Mouse (Mus musculus) fat pad, adult 2 months (tissue): ENCODE results near the gene Trpm4.

Experiments used
- DNase-seq: peaks from one replicate; pipeline ENCODE4 v3.0.0-alpha.2; 2011; ENCODE audit warnings: low read depth, low spot score; ENCODE audit errors: extremely low read depth

The Trpm4 gene

DNA sequence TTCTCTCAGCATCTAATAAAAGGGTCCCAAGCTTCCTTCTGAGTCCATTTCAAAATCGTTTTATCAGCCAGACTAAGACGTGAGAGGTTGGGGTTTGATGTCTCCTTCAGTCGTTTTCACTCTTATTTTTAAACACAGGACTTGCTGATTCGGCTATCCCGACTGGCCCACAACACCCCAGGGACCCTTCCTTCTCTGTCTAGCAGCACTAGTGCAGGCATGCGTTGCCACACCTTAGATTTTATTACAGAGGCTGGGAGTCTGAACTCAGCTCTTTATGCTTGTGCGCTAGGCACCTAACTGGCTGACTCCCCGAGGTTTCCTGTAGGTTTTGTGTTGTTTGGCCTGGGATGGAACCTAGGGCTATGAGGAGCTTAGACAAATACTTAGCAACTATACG lies 20.1 kb downstream of the Trpm4 start:
- DNase-seq = no peak

DNA sequence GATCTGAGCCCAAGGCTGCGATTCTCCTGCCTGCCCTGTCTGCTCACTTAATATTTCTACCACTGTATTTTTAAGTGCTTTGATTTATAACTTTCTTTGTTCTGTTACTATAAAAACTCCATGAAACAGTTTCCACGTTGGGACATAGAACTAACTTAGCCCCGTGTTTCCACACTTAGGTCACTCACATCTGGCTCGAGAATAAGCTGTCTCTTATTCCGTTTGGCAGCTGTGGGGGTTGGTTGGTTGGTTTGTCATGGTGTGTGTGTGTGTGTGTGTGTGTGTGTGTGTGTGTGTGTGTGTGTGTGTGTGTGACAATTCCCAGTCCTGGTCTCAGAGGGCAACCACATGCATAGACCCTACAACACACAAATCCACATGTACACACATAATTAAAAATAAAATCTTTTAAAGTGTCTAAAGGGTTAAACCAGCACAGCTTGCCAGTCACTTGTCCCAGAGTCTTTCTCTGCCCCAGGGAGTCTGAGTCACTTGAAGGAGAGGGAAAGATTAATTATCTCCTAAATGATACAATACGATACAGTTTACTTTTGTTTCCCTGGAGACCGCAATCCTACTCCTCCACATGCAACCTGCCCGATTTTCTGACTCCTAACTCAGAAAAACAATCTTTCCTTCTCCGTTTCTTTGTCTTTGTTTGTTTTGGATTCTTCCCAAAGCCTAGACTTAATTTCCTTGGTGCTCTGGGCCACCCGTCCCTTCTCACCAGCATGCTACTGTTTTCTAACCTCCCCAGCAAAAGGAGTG lies 20.7 kb downstream of the Trpm4 start:
- no peak for DNase-seq

DNA sequence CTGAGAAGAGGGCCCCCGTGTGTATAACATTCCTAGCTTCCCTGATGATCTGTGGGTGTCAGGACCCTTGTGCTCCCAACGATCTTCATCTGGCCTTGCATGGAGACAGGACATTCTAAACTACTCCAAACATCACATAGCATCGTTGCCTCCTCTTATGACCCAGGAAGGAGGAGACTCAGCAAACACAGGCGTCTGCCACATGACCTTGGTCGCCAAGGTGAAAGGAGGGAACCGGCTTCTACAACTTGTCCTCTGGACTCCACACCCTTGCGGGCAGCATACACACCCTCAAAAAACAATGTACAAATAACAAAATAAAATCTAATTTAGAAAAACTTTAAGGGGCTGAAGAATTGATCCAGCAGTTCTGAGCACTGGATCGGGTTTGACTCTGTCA lies 21.6 kb downstream of the Trpm4 start:
- no peak for DNase-seq

DNA sequence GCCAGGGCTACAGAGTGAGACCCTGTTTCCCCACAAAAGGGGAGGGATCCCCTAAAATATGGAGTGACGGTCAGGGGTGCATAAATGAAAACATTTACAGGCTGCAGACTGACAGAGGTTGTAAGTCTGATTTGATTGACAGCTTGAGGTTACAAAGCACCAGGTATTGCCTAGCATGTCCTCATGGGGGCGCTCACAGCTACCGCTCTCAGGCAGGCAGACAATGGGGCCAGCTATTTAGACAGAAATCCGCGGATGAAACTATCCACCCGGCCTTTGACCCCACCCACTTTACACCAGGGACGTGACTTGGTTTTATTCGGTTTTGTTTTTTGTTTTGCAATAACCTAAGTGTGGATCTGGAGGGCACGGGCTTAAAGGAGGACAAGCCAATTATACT lies 24.1 kb downstream of the Trpm4 start:
- no peak for DNase-seq

DNA sequence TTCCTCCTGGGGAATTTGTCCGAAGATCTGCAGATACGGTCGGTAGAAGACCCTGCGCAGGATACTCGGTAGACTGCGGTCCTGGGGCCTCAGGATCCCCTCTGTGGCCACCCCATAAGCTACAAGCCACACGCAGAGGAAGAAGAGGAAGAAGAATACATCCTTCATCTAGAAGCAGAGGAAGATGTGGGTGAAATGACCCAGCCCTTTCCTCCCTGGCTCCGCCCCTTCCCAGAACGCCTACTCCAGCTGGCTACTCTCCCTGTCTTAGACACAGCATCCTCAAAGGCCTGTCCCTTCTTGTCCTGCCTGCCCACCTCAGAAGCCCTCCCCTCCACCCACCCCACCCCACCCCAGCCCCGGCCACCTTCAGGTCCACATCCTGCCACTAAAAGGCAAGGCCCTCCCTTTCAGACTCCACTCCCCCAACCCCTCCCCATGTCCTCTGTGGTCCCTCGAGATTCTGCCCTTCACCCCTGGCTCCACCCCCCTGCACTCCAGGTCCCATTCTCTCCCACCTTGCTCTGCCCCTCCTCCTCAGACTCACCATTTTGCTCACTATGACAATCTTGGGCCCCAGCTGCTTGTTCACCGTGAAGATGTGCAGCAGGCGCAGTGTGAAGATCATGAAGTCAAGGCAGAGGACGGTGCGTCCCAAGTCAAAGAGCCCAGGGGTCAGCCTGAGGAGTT lies 24.9 kb downstream of the Trpm4 start:
- DNase-seq = no peak

DNA sequence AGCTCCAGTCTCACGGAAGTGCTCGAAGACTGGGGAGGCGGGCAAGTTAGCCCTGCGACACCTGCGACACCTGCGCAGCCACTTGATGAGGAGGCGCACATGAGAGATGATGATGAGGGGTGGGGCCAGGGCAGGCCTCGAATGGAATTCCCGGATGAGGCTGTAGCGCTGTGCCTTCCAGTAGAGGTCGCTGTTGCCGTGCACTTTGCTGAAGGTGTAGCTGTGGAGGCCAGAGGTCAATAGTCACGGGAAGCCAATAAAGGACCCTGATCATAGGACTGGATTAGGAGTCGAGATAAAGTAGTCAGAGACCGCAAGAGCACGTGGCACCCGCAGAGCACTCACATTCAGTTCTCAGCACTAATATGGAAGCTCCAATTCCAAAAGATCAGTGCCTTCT lies 28.3 kb downstream of the Trpm4 start:
- no peak for DNase-seq

DNA sequence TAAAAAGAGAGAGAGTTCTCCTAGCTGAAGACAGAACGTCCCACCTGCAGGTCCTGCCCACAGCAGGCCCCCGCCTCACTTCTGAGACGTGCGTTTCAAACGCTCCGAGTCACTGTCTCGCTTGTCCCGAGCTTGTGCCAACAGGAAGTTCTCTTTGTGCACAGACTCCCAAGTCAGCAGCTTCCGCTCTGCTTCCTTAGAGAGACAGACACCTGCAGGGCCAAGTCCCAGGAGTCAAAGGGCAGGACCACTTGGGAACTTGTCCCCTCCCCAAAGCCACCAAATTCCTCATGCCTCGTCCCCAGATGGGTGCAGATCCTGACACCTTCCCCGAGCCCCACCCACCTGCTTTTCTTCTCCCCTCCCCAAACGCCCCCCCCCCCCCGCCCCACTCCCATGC lies 28.7 kb downstream of the Trpm4 start:
- no peak for DNase-seq

DNA sequence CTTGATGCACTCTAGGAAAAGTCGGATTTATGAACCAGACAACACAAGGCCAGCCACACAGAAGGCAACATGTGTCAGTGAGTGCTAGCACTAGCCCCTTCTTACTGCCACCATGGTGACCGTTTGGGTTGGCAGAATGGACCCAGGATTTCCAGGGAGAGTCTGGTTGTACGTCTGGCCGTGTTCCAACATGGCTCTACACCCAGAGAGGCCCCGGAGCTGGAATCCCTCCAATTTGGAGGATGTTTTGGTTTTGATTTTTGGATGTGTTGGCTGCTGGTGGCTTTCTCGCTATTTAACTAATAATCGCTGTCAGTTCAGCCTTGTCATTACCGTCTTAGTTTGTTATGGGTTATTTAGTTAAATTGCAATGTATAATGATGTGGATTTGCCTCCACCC lies 31.0 kb downstream of the Trpm4 start:
- no peak for DNase-seq

DNA sequence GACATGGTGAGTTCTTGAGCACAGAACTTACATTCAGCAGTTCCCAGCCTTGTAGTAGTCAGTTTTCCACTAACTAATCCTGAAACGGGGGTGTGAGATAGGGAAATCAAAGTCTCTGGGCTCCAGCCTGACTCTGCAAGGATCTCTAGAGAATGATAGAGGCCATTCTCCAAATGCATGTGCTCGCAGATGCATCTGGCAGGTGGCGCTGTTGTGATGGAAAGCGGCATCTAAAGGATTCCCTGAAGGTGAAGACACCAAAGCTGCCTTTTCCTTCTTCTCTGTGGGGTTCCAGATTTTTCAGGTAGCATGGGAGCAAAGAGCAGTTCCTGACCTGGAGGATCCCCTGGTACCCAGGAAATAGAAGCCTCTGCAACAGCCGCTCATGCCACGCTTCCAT lies 33.3 kb downstream of the Trpm4 start:
- DNase-seq = no peak

DNA sequence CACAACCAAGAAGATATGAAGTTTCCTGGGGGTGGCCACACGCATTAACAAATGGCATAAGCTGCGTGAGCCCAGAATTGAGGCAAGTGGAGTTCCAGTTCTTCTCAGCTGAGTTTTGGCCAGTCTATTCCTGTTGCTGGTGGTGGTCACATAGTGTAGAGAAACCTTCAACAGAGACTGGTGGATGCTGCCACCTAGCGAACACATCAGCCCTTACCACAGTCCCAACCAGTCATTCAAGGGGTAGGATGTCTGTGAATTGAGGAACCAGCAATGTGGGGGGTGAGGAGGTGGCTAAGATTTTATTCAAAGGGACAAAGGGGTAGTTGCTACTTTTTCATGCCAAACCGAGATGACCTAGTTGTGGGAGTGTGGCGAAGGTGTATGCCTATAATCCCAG lies 33.8 kb downstream of the Trpm4 start:
- DNase-seq = no peak

DNA sequence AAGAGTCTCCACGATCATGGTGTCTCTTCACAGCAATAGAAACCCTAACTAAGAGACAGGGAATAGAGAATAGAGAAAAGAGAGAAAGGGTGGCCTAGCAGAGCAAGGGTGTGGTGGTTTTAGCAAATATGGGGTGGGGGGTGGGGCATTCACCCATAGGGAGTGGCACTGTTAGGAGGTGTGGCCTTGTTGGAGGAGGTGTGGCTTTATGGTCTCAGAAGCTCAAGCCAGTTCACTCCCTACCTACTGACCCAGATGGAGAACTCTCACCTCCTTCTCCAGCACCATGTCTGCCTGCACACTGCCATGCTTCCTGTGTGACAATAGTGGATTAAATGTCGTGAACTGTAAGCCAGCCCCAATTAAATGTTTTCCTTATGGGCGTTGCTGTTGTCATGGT lies 36.0 kb downstream of the Trpm4 start:
- DNase-seq = no peak

DNA sequence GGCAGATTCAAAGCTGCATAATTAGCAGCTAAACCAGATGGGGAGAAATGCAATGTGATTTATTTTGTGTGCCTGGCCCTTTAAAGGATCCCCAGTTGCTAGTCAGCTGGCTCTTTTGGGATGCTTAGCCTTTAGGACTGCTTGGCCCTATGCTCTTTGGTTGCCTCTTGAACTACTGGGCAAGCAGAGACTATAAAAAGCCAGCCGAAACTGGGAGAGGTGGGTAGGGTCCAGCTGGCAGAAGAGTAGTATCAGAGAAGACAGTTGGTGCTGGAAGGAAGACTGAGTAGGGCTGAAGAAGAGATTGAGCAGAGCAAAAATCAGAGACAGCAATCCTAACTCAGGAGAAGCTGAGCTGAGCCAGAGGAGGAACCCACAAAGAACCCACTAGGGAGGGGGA lies 37.0 kb downstream of the Trpm4 start:
- no peak for DNase-seq

DNA sequence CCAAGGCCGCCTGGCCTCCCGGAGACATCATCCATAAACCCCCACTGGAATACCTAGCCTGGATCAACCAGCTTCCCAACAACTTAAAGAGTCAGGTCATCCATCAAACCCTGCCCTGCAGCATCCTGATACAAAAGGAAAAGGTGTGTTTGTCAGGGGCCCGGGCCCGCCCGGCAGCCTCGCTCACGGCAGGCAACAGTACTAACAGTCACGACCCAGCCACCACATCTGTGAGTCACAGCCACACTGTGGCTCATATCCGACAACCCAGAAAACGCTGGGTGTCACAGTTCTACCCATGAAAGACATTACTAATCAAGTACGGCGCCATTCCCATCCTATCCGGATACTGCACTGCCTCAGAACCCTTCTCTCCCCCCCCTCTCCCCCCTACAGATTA lies 47.1 kb downstream of the Trpm4 start:
- no peak for DNase-seq

DNA sequence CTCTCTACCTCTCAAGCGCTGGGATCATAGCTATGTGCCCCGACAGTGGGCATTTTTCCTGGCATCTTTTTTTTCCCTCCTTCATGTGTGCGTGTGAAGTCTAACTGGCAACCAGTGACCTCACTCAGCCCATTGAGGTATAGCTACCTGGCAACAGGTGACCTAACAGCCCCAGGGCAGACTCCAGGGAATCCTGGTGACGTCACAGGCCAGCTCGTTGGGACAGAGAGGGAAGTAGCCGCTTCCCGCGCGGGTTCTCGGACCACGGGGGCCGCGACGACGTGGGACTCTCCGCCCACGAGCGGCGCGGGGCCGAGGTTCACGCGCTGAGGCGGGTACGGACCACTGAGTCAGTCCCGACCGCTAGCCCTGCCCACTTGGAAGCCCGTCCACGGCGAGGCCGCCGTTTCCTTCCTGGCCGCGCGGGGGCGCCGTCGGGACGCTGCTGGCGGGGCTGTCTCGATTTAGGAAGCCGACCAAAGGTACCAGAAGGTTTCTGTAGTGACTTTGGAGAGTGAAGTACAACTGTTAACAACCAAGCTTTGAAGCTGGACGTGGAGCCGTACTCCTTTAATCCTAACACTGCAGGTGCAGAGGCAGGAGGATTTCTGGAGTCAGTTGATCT lies 56.3 kb downstream of the Trpm4 start, which contains the start of gene Slc6a21:
Gene Slc6a21 (plus strand): TSS at position 378 of the 625 bp plus-strand sequence.
- no peak for DNase-seq

DNA sequence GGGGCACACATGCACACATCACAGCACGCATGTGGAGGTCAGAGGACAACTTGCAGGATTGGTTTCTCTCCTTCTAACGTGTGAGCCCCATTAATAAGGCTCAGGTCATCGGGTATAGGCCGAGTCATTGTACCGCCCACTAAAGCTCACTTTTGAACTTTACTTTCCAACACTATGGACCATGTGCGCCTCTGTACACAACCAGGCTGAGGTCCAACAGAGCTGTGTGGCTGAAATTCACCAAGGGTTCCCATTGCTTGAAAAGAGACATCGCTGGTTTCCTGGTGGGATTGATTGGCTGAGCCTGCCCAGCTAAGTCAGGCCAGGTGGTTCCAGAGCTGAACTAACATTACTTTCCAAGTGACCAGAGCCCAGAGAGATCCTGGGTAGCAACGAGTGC lies 59.9 kb downstream of the Trpm4 start:
- DNase-seq = no peak

DNA sequence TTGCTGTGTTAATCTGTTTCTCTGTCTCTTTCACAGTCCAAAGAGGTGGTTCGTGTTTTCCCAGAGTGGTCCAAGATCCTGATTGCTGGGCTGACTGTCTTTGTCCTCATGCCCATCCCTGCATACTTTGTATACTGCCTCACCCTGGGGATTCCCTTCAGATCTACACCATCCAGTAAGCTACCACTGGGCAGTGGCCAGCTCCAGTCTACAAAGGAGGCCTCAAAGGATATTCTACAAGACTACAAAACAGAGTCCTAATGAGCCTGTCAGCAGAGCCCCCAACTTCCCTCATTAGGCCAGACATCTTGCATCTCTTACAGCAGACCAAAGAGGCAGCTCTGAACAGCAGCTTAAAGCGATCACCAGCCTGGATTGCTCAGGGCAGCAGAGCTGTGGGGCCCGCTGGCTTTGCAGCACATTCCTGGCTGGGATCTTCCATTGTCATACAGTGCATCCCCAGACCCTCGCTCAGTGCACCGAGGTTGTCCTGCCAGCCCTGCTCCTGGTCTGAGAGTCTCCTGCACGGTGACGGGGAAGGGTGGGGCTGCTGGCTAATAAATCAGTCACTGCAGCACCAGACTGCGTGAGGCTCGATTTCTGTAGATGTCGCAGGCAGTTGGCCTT lies 60.7 kb downstream of the Trpm4 start:
- DNase-seq = no peak

DNA sequence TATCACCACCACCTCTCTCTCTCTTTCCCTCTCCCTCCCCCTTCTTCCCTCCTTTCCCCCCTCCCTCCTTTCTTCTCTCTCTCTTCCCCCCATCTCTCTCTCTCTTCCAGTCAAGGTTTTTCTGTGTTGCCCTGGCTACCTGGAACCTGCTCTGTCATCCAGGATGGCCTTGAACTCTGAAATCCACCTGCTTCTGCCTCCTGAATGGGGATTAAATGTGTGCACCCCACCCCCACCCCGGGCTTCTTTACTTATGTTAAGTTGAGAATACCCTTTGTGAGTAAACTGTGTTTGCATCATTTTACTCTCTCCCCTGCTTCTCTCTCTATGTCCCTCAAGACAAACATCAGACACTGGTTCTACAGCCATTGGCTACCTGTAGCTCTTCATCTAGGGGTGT lies 68.1 kb downstream of the Trpm4 start:
- no peak for DNase-seq

DNA sequence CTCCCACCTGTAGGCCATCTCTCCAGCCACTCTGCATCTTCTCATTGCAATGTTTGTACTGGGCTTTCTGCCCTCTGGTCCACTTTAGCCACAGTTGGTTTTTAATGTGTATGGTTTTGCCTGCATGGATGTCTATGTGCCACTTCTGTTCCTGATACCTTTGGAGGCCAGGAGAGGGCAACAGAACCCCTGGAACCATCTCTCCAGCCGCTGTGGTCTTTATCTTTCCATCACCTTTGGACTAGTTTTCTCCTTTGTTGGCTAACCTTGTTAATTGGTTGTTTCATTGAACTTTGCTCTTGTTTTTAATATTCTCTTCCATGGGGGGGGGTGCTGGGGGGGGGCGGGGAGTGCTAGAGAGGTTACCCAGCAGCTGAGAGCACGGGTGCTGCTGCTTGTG lies 69.2 kb downstream of the Trpm4 start:
- DNase-seq = no peak

DNA sequence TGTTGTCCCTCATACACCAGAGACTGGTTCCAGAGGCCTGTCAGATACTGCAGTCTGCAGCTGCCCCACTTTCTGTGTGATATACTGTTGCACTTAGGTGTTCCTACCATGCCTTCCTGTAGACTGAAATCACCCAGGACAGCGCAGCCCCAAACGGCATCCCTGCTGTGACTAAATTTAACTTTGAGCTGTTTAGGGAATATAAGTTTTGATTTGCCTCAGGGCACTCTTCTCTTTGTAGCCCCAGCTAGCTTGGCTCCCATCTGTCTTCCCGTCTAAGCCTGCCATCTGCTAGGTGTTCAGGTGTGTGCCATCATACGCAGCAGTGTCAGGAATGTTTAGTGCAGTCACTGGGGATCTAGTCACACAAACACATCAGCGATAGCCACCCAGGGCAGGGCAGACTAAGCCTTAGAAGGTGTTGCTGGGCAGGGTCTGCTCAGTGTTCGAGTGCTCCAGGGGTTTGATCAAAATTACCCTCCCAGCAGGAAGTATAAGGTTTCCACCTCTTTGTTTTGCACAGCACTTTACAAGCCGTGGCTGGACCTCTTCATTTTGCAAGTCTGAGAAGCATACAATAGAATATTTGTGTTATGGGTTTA lies 70.5 kb downstream of the Trpm4 start:
- DNase-seq = no peak

DNA sequence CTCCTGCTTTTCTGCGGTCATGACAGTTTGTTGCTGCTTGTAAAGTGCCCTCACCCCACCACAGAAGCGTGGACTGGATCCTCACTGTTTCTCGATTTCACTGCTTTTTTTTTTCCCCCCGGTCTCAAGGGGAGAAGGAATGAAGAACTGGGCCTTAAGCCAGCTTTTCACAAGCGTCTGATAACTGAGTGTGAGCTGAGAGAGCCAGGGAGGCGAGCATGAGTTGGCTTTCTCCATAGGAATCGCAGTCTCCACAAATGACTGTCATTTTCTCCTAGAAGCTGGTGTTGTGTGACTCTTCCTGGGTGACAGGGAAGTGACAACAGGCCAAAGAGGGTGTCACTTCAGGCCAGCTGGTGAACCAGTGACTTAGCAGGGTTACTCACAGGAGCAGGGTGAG lies 71.3 kb downstream of the Trpm4 start:
- DNase-seq = no peak

DNA sequence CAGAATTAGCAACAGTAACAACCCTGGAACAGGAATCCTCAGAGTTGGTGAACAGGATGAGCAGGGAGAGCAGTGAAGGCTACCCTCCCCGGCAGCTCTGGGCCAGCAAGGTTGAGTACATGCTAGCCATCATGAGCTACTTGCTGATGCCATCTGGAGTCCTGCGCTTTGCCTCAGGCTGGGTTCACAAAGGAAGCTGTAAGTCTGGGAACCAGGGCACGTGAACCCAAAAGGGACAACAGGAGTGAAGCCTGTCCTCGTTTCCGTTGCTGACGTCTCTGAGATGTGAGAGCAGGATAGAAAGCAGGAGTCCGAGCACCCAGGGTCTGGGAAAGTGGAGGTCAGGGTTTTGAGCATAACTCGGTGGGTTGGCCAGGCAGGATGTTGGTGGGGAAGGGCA lies 74.3 kb downstream of the Trpm4 start:
- DNase-seq = no peak
